Mouse (Mus musculus) embryonic fibroblast, embryonic 13.5 days (primary cell): Measurements from ENCODE around the gene Tirap.

Experiments
- CTCF ChIP-seq: IDR thresholded peaks from 2 replicates; pipeline ENCODE4 v1.5.1; 2011; ENCODE audit warnings: mild to moderate bottlenecking, control low read depth, low read length, moderate library complexity, borderline replicate concordance; ENCODE audit not compliant: insufficient read depth
- POLR2A ChIP-seq: IDR thresholded peaks from 2 replicates; pipeline ENCODE4 v1.6.1; 2011; ENCODE audit warnings: low read depth, mild to moderate bottlenecking, control low read depth, low read length, moderate library complexity

DNA sequence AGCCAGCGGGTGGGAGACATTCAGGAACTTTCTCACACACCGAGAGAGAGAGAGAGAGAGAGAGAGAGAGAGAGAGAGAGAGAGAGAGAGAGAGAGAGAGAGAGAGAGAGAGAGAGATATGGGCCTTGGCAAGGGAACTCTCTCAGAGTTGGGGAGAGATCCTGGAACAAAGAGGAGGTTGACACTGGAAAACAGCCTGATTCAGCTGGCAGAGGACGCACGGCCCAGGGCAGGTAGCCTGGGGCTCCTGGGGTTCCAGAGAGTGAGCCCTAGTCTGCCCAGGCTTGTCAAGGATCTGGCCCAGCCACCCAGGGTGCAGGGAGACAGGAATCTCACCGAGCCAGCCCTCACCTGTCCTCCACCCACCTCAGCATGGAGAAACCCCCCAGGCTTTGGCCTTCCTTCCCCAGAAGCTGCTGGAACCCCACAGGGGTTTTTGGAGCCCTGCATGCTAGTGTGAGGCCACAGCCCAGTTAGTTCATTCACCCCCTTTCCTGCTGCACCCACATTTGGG is 60.8 kb downstream of the Tirap start:
- TF ChIP-seq CTCF (no peak), POLR2A (no peak)
